Mouse (Mus musculus): ENCODE results near the gene Angel2.
"Not testable (repeated sequence)": the region's sequence is repeated elsewhere in the genome, so short reads cannot be mapped to it uniquely, and the experiment has no call there.

Gene Angel2

GRCm38 (mm10) chr1:190924812-190925211 is at the start of gene Angel2:
Gene Angel2, plus strand, starts transcription at chr1:190925112.
- not testable (repeated sequence) for DNase-seq

DNA sequence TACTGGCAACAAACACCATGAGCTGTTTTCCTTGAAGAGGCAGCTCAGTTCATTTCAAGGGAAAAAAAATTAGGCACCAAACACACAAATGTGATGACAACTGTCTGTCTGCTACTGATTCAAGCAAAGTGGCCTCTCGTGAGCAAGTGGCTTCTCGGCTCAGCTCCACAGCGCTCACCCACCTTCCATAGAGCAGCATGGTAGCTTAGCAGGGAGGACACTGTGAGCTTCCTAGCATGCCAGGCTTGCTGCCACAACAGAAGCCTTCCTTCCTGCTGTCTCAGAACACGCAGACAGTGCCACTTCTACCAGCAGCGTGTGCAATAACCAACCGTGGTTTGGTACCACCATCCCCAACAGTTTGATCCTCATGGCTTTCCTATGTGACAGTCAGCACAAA is 49.2 kb upstream of the Angel2 start:
- no peak for DNase-seq

DNA sequence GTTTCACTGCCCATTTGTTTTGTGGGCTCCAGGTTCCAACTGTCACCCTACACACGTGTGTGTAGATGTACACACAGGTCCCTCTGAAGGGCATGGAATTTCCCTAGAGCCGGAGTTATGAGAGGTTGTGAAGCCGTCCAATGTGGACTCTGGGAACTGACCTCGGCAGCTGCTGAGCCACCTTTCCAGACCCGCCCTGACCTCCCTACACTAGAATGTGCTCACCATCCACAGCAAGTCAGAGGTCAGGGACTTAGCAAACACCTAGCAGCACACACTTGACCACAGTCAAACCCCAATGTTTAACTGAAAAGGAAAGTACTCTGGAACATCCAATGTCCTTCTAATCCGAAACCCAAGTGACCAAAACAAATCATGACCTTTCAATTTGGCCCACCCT is 44.3 kb upstream of the Angel2 start:
- no peak for DNase-seq

DNA sequence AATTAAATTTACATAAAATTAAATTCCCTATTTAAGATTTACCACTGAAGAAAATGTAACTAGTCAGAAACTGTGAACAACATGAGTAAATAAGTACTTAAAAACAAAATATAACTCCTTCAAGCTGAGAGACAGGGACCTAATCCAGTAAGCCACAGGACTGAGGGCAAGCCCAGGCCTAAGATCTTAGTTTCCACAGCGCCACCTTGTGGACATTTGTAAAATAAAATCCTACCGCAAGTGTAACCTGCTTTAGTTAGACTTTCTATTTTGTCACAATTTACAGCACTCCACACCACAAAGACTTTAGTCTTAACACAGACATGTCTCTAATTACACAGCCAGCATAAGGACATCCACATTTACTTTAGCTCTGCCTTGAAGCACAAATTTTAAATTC is 43.5 kb upstream of the Angel2 start:
- peak; percentile 78 for DNase-seq

- no peak for DNase-seq
These were observed 38.9 kb upstream of the Angel2 start for GRCm38 (mm10) chr1:190886014-190886413.

DNA sequence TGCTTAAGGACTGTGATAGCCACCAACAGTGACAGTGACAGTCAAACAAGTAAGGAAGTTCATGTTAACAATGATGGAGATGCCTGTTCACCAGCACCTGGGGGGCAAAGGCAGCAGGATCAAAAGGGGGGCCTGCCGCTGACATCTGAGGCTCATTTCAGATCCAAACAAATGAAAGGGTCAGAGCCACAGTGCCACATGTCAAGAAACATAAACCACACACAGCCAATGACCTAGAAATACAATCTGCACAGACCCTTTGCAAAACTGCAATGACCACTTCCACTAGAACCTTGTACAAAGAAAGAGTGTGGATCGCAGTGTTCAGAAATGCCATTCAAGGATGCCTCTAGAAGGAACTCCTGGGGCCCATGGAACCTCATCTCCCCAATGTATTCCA is 36.9 kb upstream of the Angel2 start:
- DNase-seq, result no peak

DNA sequence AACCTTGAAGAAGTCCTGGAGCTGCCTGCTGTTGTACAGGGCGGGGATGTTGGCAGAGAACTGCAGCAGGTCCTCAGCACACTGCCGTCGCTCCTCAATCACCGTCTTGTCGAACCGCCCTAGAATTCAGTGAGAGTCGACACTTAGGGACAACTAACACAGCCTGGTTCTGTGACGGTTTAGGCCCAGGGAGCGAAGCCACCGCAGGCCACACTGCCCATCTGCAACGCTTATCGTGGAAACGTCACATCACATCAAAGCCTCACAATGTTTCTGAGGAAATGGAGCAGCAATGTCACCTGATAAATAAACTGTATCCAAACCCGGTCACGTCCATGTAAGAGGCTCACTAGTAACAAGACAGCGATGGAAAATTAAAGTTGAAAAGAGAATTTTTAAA is 36.3 kb upstream of the Angel2 start:
- DNase-seq, result no peak

- no peak for DNase-seq
These were observed 31.2 kb upstream of the Angel2 start for GRCm38 (mm10) chr1:190893559-190894167.

- no peak for DNase-seq
These were observed 26.7 kb upstream of the Angel2 start for GRCm38 (mm10) chr1:190898186-190898585.

DNA sequence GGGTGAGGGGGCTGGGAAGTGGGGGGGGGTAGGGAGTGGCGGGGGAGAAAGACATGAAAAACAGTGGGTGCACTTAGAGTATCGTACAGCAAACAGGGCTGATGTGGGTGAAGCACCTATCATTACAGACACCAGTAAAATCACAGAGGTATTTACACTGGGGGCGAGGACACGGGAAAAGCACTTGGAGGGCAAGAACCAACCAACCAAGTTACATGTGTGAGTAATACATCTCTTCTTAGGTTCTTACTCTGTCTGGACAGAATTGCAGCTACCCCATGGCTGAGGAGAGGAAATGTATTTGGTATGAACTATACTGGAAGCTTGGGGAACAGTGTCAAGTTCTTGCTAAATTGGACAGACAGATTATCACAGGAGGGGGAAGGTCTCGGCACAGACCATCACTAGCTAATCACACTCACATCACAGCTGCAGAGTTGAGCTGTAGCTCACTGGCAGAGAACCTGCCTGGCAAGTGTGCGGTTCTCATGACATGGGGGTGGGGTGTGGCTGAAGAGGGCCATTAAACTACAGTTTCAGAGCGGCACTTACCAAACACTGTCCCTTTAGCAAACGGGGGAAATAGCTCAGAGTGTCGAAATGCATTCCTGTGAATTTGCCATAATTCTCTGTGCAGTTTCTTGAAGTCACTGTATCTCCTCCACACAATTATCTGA is 25.9 kb upstream of the Angel2 start:
- DNase-seq, result peak; percentile 85

DNA sequence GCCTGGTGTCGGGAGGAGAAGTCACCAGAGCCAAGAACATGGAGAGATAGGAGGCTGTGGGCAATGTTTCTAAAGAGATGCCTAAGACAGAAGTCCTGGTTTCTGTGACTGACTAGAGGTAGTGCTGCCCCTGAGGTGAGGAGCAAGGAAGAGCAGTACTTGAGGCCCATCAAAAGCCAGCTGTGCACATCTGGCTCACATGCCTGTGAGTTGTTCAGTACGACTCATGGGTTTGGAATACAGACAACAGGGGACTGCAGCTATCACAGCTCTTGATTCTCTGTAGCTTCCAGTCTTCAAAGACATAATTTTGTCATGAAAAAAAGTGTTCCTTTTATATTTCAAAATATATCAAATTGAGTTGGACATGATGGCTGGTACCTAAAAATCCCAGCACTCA is 23.8 kb upstream of the Angel2 start:
- no peak for DNase-seq

- DNase-seq, result no peak
These were observed 20.8 kb upstream of the Angel2 start for GRCm38 (mm10) chr1:190904136-190904535.

DNA sequence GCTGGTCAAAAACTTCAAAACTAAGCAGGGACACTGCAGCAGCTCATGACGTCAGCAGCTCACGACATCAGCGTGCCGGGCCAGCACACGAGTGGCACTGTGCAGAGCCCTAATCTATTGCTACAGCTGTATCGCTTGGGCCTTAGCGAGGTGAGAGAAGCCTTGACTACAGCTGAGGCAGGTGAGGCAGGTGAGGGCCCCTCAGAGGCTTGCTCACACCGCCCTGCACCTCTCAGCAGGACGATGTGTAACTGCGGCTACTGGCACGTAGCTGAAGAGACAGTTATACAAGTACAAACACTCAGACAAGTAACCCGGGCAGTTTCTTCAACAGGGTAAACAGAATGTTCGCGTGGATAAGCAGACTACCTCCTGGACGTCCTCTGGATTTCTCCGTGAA is 20.2 kb upstream of the Angel2 start:
- no peak for DNase-seq

DNA sequence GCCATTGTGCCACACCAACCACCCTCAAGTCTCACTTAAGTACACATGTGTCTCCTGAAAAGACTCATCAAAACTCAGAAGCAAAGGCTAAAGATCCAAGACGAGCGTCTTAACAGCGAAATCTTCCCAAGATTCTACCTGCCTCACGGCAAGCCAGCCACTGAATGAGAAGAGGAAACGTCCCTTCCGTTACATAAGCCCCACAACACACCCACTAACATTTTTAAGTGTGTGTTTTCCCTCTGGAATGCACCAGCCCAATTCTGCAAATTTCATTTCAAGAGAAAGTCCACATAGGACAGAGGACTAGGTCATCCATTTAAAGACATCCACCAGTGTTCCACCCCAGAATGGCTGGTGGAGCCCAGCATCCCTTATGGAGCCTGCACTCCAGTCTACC is 14.1 kb upstream of the Angel2 start:
- DNase-seq, result no peak

DNA sequence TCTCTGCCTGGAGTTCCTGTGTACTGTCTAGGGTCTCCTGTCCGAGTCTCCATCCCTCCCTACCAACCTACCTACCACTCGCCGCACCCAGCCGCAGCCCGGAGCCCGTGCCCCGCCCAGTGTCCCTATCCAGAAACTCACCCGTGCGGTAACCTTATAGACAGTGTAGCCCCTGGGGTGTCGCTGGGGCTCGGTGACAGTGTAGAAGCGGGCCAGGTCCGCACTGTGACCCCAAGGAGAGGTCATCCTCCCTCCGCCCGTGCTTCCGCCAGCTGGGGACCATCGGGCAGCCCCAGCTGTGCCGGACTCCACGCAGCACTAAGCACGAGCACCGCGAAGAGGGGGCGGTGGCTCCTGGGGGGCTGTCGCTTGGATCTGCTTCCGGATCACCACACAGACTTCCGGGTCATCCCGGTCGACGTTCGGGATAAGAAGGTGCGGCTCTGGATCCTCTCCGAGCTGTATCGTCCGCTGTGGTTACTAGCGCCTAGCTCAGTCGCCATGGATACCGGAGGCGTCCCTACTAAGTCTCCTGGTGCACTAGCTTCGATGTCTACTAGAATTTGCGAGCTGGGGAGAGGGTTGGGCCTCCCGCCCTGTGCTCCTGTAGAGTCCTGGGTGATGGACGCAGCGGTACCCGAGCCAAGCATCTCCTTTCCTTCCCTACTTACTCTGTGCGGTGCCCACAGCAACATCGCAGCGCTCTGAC is 13.3 kb upstream of the Angel2 start, which contains the start of gene Rps6kc1:
Rps6kc1 (minus strand) TSS at position 356 of the 709 bp plus-strand sequence.
- peak; percentile 89 for DNase-seq

- DNase-seq, result no peak
These were observed 12.3 kb upstream of the Angel2 start for GRCm38 (mm10) chr1:190912623-190913022.

DNA sequence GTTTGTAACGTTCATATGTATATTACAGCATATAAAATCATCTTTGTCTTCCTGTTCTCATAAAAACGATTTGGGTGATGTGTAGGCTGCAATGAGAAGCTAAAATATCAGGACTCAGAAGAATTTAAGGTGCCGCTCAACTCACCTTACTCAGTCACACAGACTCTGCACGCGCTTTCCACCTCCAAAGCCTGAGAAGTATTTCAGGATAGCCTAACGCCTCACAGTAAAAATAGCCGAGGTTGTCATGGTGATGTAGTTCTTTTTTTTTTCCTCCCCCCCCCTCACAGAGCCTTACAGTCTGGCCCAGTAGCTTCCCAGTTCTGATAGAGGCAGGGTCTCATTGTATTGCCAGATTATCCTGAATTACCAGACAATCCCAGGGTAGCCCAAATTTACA is 6.0 kb upstream of the Angel2 start:
- DNase-seq, result no peak

DNA sequence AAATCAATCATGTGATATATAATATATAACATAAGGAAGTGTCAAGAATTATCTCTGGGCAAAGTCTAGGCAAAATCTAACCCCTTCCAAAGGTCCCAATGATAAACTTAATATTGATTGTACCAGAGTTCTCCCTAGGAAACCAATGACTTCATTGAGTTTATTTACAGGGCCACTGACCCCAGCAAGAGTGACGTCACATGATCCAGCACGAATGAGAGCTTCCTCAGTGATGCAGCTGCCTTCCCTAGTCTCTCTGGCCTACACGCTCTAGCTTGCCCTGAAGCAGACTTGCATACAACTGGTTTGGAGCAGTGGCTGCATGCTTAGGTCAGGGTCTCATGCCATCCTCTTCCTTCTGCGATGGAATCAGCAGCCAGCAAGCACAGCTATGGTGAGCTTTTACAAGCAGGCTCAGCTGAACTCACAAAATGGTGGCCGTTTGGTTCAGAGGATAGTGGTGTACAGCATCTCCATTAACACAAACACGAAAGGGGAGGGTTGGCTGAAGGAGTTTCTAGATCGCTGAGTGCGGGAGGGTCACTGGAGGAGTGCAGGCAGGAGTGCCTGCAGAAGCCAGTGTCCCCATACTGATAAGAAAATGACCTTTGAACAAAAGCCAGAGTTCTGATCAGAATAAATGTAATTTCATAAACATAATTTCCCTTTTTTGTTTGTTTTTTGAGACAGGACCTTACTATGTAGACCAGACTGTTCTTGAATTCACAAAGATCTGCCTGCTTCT is 5.0 kb upstream of the Angel2 start:
- no peak for DNase-seq

- DNase-seq, result no peak
These were observed 2.4 kb downstream of the Angel2 start for GRCm38 (mm10) chr1:190927311-190927710.

GRCm38 (mm10) chr1:190927751-190928369 is 2.9 kb downstream of the Angel2 start:
- peak; percentile 32 for DNase-seq

DNA sequence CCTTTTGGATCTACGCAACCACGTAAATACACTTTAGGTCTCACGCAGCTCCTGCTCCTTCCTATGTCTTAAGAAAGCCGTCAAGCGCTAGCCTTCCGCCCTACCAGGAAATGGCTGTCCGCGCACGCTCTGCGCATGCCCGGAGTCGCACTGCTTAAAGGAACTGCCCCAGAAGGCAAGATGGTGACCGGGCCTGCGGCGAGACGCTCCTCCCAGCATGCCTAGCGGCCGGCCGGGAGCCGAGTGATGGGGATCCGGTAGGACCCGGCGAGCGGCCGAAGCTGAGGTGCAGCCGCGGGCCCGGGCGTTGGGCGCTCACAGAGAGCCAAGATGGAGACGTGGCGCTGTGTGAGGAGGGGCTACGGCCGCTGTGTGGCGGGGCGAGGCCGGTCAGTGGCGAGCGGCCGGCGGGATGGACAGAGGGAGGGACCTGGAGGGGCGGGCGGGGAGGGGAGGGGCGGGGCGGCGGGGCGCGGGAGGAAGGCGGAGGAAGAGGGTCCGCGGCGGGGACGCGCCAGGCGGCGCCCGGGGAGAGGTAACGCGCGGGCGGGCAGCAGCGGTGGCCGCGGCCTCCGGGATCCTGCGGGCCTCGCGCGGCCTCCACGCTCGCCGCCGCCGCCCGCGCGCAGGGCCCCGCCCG is 3.6 kb downstream of the Angel2 start:
- DNase-seq, result peak; percentile 99

DNA sequence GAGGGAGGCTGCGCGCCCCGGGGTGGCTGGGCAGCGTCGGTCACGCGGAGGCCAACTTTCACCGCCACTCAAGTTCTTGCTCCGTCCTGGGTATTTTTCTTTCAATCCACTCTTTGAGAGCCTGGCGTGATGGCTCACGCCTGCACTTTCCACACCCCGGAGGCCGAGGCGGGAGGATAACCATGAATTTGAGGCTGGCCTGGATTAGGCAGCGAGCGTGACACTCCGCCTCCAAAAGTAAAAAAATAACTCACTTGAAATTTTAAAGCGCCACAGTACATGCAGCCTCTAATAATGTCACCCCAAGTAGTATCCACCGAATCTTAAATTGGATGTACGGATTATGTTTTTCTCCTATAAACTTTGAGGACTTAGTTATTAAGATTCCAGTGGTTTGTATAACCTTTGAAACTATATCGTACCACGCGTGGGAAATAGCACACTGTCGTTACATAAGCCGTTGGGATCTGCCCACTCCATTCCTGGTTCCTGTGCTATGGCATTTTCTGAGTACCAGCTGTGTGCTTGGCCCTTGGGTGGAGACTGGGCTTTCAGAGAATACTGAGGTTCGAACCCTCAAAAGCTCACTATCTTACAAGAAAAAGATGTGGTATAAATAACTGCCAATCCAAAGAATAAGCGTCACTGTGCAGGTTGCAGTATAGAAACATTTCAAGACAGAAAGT is 4.2 kb downstream of the Angel2 start:
- DNase-seq, result peak; percentile 73
